Mouse (Mus musculus): ENCODE data around the gene Hpdl. TPM values are rescaled to one million over a fixed set of nuclear protein-coding genes. Genes with fewer than 3 reads are reported as not detected.
"Not testable (repeated sequence)": the region's sequence is repeated elsewhere in the genome, so short reads cannot be mapped to it uniquely, and the experiment has no call there.

The Hpdl gene
- polyA plus RNA-seq (2021) = 0.28 TPM

DNA sequence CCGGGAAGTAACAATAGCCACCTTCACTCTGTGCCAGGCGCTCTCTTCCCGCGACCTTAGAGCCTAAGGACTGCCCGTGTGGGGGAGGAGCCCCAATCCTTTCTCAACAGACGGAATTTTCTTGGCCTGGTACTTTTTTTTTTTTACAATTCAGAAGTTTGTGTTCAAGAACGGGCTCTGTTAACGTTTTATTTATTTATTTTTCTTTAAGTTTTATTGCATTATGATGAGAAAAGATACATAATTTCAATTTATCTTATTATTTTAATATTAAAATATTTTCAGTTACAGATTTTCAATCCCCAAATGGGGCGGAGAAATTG lies at the start of gene Hpdl:
Gene Hpdl, minus strand, starts transcription at position 14 of the 323 bp plus-strand sequence.
- no peak for ATAC-seq
- ChIA-PET CTCF (no interaction called here), POLR2A (no interaction called here)
- in situ Hi-C loops (cut with MboI; ENCODE audit: low pct_unique_long_range_greater_than_20kb) = loop anchor here (5.0 kb wide), 2 partner anchors 171 to 311 kb away; partner anchors contain the start of genes Plk3 and Urod
- no peak for DNase-seq (ENCODE audit: low read depth, low spot score)
- TF ChIP-seq CTCF (IDR thresholded peaks at IDR 0.05) = no peak
- H3K27me3 ChIP-seq = no peaks in the 10 kb centered on the region

DNA sequence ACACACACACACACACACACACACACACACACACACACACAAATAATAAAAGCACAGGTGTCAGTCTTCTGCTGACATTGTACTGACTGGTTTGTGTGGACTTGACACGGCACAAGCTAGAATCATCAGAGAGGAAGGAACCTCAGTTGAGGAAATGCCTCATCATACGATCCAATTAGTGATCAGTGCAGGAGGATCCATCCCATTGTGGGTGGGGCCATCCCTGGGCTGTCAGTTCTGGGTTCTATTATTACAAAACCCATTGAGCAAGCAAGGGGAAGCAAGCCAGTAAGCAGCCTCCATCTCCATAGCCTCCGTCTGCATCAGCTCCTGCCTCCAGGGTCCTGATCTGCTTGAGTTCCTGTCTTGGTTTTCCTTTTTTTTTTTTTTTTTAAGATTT lies 48.4 kb upstream of the Hpdl start:
- ChIA-PET CTCF (no interaction called here), POLR2A (no interaction called here)
- in situ Hi-C loops (cut with MboI; ENCODE audit: low pct_unique_long_range_greater_than_20kb) = no loop called here
- TF ChIP-seq CTCF (IDR thresholded peaks at IDR 0.05) = no peak
- no peak for ATAC-seq
- H3K27me3 ChIP-seq = peaks cover 28% of the 10 kb centered on the region
- no peak for DNase-seq (ENCODE audit: low read depth, low spot score)

GRCm38 (mm10) chr4:116862023-116862422 lies 40.5 kb upstream of the Hpdl start:
- ChIA-PET POLR2A (no interaction called here), CTCF (no interaction called here)
- in situ Hi-C loops (cut with MboI; ENCODE audit: low pct_unique_long_range_greater_than_20kb) = no loop called here
- no peak for TF ChIP-seq CTCF (IDR thresholded peaks at IDR 0.05)
- ATAC-seq (no peak), DNase-seq (ENCODE audit: low read depth, low spot score) (no peak)
- H3K27me3 ChIP-seq = peaks cover 21% of the 10 kb centered on the region

- CTCF ChIA-PET = no interaction called here
- DNase-seq (ENCODE audit: low read depth, low spot score) (no peak), ATAC-seq (no peak)
- in situ Hi-C loops (cut with MboI; ENCODE audit: low pct_unique_long_range_greater_than_20kb) = no loop called here
- H3K27me3 ChIP-seq = peaks cover 18% of the 10 kb centered on the region
- POLR2A ChIA-PET = no interaction called here
- TF ChIP-seq CTCF (IDR thresholded peaks at IDR 0.05) = no peak
Measured at GRCm38 (mm10) chr4:116859711-116860110, 38.2 kb upstream of the Hpdl start.

GRCm38 (mm10) chr4:116857203-116857602 lies 35.7 kb upstream of the Hpdl start:
- POLR2A ChIA-PET = no interaction called here
- peaks cover 20% of the 10 kb centered on the region for H3K27me3 ChIP-seq
- no peak for ATAC-seq
- TF ChIP-seq CTCF (IDR thresholded peaks at IDR 0.05) = no peak
- CTCF ChIA-PET = no interaction called here
- no peak for DNase-seq (ENCODE audit: low read depth, low spot score)
- in situ Hi-C loops (cut with MboI; ENCODE audit: low pct_unique_long_range_greater_than_20kb) = no loop called here

GRCm38 (mm10) chr4:116854286-116854685 lies 32.8 kb upstream of the Hpdl start:
- H3K27me3 ChIP-seq = peaks cover 8% of the 10 kb centered on the region
- in situ Hi-C loops (cut with MboI; ENCODE audit: low pct_unique_long_range_greater_than_20kb) = no loop called here
- DNase-seq (ENCODE audit: low read depth, low spot score) (no peak), ATAC-seq (no peak)
- no peak for TF ChIP-seq CTCF (IDR thresholded peaks at IDR 0.05)
- ChIA-PET CTCF (interaction anchor here (1.8 kb wide), 1 partner anchor 10 kb away, joined by 5 read pairs; no protein-coding TSS in a partner anchor), POLR2A (no interaction called here)

DNA sequence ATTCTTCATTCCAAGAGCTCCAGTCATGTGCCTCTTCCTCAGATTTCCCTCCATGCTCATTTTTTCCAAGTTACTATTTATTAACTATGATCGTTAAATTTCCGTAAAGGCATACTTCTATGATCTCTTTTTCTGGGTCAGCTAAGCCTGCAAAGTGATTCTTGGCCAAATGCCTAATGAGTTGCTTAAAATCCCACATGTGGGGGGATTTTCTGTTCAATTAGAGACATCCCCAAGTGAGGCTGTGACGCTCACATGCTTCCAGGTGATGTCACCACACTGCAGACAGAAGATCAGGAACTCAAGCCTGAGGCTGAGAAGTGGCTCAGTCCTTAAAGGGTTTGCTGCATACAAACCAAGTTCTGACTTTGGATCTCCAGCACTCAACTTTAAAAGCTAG lies 28.4 kb upstream of the Hpdl start:
- H3K27me3 ChIP-seq = peaks cover 10% of the 10 kb centered on the region
- in situ Hi-C loops (cut with MboI; ENCODE audit: low pct_unique_long_range_greater_than_20kb) = no loop called here
- CTCF ChIA-PET = interaction anchor here (1.3 kb wide), 1 partner anchor 14 kb away, joined by 4 read pairs; no protein-coding TSS in a partner anchor
- ATAC-seq (no peak), DNase-seq (ENCODE audit: low read depth, low spot score) (no peak)
- no peak for TF ChIP-seq CTCF (IDR thresholded peaks at IDR 0.05)
- POLR2A ChIA-PET = no interaction called here

- ChIA-PET CTCF (interaction anchor here (2.3 kb wide), 1 partner anchor 10 kb away, joined by 5 read pairs; no protein-coding TSS in a partner anchor), POLR2A (no interaction called here)
- DNase-seq (ENCODE audit: low read depth, low spot score) (no peak), ATAC-seq (no peak)
- no peak for TF ChIP-seq CTCF (IDR thresholded peaks at IDR 0.05)
- in situ Hi-C loops (cut with MboI; ENCODE audit: low pct_unique_long_range_greater_than_20kb) = no loop called here
- peaks cover 5% of the 10 kb centered on the region for H3K27me3 ChIP-seq
Measured at GRCm38 (mm10) chr4:116844324-116844723, 22.8 kb upstream of the Hpdl start.

GRCm38 (mm10) chr4:116840841-116841240 lies 19.3 kb upstream of the Hpdl start:
- TF ChIP-seq CTCF (IDR thresholded peaks at IDR 0.05) = no peak
- peaks cover 2% of the 10 kb centered on the region for H3K27me3 ChIP-seq
- in situ Hi-C loops (cut with MboI; ENCODE audit: low pct_unique_long_range_greater_than_20kb) = no loop called here
- ChIA-PET CTCF (no interaction called here), POLR2A (no interaction called here)
- no peak for DNase-seq (ENCODE audit: low read depth, low spot score)
- ATAC-seq = no peak

DNA sequence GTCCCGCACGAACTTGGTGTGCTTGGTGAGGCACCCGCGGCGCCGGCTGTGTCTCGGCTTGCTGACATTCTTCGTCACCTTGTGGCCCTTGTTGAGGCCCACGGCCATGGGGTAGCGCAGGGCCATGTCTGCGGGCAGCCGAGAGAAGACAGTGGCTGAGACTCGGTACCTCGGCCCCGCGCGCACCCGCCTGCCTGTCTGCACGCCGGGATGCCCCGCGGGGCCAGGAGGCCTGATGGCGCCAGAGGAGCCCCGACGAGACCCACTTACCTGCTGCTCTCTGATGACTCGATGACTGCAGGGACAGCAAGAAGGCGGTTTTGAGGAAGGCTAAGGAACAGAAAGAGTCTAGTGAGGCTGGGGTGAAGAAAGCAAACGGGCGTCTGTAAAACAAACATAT lies 18.6 kb upstream of the Hpdl start:
- ATAC-seq; DNase-seq (ENCODE audit: low read depth, low spot score); H3K27me3 ChIP-seq; CTCF ChIA-PET; POLR2A ChIA-PET; in situ Hi-C loops (cut with MboI; ENCODE audit: low pct_unique_long_range_greater_than_20kb): not testable (repeated sequence)

GRCm38 (mm10) chr4:116838999-116839398 lies 17.5 kb upstream of the Hpdl start:
- POLR2A ChIA-PET = no interaction called here

GRCm38 (mm10) chr4:116830070-116830368 lies 8.5 kb upstream of the Hpdl start:
- ChIA-PET POLR2A (no interaction called here), CTCF (interaction anchor here (0.9 kb wide), 1 partner anchor 516 kb away, joined by 3 read pairs; no protein-coding TSS in a partner anchor)
- ATAC-seq (no peak), DNase-seq (ENCODE audit: low read depth, low spot score) (no peak)
- no peaks in the 10 kb centered on the region for H3K27me3 ChIP-seq
- TF ChIP-seq CTCF (IDR thresholded peaks at IDR 0.05) = no peak
- in situ Hi-C loops (cut with MboI; ENCODE audit: low pct_unique_long_range_greater_than_20kb) = no loop called here

More at GRCm38 (mm10) chr4:116838999-116839398, 17.5 kb upstream of the Hpdl start:
- DNase-seq (ENCODE audit: low read depth, low spot score) (no peak), ATAC-seq (no peak)
- no peaks in the 10 kb centered on the region for H3K27me3 ChIP-seq
- CTCF ChIA-PET = interaction anchor here (0.9 kb wide), 1 partner anchor 26 kb away, joined by 3 read pairs; no protein-coding TSS in a partner anchor
- no peak for TF ChIP-seq CTCF (IDR thresholded peaks at IDR 0.05)
- in situ Hi-C loops (cut with MboI; ENCODE audit: low pct_unique_long_range_greater_than_20kb) = no loop called here
